Mouse (Mus musculus) ES-CJ7 (cell line): ENCODE data around the gene Gabrb2.

Experiments
- DNase-seq: peaks from one replicate; pipeline ENCODE4 v3.0.0; 2011; ENCODE audit warnings: low read depth, low spot score

Gene Gabrb2

DNA sequence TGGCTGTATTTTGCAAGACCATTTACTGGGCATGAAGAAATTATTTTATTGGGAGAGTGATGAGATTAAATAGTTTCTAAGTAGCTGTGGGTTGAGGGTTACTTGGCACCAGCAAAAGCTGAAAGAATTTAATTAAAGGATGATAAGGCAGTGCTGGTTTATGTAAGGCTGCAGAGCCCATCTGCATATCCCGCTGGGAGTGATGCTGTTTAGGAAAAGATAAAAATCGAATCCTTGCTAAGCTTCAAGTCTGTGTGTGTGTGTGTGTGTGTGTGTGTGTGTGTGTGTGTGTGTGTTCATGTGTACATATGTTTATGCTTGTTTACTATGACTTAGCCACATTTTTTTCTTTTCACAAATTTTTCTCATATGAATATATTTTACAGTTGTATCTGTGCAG is 113.0 kb downstream of the Gabrb2 start:
- no peak for DNase-seq

DNA sequence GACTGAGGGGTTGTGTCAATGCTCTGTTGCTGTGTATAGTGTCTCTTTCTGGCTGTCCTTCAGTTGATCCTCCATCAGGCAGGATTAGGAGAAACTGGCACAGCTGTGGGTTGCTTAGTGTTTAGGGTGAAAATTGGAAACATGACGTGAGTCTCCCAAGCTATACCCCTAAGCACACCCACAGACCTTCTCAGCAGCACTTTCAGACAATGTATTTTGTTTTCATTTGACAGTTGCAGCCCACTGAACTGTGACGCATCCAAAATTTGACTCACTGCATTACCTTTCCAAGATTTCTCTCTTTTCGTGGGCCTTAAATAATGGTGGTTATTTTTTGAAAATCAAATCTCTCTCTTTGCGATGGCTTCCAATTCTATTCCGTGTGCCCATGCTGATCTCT is 115.7 kb downstream of the Gabrb2 start:
- DNase-seq: no peak

DNA sequence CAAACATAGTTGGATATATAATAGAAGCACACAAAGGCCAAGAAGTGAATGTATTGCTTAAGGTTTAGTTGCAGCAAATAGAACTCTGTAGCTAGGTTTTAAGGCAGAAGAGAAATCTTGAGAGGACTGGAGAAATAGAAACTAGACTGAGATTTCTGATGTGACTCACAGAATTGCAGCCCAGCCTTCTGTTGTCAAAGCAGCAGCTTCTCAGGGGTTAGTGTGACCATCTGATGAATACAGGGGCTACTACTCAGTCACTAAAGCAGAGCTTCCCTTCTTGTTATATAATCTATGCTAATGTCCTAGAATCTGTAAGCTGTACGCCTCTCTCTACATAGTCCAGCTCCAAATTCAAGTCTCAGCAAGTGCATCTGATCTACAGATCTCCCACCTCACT is 116.3 kb downstream of the Gabrb2 start:
- no peak for DNase-seq

DNA sequence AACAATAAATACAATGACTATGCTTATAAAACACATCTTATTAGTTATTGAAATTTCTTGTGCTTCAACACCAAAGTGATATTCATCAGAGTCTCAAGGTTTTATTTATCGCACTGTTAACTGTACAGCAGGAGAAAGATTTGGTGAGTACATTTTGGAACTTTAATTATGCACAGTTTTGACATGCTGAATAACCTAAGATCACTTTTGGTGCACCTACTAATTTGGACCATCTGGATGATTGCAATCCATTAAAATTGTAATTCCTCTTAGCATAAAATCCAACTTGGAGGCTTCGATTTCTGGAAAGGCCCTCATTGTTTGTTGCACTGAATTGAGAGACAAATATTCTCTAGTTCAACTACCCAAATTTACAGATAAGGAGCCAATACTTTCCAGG is 123.3 kb downstream of the Gabrb2 start:
- DNase-seq: no peak

DNA sequence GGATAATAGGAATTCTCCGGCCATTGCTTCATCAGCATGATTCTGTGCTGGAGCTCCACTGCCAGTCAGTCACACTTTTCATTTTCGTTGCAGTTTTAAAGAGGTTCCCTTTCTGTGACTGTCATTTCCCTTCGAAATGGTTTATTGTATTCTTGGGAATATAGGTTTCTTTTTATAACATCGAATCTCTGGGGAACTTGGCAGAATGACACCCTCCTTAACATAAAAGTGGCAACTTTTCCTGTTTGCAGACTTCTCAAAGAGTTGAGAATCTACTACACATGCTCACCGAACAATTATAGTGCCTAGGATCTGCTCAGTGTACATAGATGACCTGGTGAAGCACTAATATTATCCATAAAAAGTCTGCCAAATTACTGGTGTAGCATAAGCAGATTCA is 146.5 kb downstream of the Gabrb2 start:
- DNase-seq: no peak

DNA sequence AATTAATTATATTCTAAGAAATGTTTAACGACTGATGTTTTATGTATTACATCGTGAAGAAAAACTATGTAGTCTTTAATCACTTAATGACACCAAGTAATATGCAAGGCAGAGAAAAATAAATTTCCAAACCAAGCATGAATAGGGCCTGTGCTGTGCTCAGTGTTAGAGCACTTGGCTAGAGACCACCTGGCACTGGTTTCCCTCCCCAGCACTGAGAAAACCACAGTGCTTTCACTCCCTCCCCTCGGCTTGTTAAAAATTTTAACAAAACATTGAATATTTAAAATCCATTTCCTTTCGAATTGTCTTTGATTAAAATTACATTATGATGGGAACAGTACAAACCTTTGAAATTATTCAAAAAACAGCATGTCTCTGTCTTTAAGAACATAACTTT is 151.9 kb downstream of the Gabrb2 start:
- no peak for DNase-seq

DNA sequence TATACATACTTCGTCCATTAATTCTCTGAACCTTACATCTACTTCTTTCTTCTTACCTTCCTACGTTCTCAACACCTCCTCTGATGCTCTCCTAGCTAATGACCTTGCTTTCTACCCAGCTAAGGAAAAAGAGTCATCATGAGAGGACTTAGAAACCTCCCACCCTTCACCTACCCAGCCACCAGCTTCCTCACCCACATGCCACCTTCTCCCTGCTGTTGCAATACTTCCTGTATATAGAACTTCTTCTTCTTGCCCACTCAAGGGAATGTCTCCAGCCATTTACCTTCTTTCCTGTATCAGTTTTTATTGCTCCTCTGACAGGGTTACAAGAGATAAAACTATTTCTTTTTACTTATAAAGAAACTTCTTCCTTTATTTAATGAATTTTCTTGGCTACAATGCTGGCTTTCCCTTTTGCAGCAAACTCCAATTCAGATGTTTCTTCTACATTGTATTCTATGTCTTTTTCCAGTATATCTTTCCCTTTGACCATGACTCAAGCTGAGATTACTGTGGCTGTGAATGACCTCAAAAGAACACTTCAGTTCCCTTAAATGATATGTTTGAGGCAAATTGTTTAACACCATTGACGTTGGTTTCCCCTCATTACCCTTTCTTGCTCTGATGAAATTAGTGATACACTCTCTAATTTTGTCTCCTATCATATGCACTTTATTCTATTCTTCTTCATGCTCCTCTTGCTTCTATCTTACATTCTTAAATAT is 155.8 kb downstream of the Gabrb2 start:
- DNase-seq: no peak

DNA sequence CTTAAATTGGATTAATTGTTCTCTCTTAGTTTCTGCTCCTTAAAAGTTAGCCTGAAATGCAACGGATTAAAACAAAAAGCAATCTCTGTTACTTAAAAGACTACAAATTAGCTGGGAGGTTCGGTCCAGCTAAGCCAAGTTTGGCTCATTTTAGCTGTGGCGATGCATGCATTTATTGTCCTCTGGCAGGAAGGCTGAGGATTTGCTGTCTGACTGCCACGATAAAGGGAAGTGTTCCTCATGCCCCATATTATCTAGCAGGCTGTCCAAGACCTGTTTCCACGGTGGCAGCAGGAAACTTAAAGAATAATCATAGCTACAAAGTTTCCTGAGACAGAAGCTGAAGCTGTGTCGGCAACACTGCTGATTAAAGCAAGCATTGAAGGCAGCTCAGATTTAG is 160.2 kb downstream of the Gabrb2 start:
- no peak for DNase-seq

DNA sequence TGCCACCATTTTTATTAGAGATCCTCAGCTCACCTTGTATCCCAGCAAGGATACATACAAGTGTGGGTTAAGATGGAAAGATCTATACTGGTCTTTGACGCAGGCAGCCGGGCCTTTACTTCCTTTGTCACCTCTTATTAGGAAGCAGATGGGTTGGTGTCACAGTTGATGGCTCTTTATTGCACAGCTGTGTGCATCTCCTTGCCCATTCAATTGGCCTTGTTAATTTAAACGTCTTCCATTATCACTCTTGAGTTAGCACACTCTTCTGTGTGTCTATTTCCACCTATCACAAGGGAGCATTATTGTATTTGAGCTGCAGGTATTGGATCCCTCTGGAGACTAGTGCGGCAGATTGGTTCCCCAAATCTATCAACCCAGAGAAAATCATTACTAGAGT is 161.6 kb downstream of the Gabrb2 start:
- DNase-seq: no peak

DNA sequence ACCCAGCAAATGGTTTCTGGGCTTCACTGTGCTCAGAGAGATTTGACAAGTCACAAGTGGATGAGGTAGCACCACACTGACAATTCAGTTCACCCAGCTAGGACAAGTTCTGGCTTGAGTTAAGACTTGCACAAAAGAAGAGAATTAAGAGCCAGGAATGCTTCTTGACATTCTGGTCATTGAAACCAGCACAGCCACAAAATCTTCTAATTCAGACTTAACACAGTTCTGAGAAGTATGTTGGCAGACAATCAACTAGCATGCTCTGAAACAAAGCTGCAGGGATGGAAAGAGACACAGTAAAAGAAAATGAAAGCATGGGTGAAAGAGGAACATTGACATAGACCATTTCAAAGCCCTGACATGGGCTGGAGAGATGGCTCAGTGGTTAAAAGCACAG is 162.2 kb downstream of the Gabrb2 start:
- DNase-seq: no peak

DNA sequence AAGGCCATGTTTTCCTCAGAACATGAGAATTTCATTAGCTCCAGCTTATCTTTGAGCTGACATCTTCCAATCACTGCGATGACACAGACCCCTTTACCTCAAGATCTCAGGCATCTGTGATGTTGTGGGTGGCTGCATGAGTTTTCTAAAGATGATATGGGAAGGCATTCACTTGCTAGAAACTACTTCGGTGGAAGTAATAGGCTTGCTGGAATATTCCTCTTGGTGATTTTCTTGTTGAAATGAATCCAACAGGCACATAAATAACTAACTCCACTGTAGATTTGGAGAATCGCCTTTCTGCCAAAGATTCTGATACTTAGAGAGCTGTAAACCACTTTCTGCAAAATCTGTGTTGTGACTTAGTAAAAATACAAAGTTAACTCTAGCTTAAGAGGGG is 172.9 kb downstream of the Gabrb2 start:
- no peak for DNase-seq

DNA sequence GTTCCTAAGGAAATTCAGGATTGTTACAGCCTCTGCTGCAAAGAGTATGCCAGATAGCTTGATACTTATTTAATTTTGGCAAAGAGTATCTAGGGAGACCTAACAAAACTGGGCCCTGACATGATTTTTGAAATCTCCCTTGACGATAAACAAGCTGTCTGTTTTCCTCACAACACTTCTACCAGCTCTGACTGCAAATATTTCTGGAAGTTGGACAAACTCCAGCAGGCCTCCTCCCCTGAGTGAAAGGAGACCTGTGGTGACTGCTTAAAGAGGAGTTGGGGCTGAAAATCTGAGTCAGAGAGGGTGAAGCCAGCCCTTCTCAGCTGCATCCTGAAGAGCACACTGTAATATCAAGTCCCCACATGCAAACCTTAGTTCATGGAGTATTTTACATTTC is 186.7 kb downstream of the Gabrb2 start:
- DNase-seq: no peak

DNA sequence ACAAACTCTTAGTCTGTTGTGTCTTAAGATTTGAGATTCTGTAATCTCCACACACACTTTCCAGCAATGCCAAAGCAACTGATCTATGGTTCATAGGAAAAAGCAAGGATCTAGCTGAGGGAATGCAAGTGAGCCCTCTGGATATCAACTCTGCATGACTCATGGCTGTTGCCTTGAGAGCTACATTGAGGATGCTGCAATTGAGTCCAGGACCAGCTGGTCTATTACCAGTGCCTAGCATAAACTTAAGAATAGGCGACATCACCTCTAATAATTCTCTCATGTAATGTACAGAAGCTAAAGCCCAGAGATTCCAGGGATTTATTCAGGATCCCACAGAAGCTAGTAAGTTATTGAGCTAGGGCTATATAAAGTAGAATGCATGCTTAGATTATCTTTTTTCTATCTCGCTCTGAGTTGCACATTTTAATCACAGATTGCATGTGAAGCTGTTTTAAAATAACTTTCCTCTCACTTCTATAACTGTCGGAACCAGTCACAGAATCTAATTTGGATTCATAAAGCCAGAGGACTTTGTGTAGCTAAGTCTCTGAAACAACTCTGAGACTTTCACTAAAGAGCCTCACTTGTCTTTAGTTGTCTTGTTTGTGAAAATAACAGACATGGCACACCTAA is 189.7 kb downstream of the Gabrb2 start:
- no peak for DNase-seq

DNA sequence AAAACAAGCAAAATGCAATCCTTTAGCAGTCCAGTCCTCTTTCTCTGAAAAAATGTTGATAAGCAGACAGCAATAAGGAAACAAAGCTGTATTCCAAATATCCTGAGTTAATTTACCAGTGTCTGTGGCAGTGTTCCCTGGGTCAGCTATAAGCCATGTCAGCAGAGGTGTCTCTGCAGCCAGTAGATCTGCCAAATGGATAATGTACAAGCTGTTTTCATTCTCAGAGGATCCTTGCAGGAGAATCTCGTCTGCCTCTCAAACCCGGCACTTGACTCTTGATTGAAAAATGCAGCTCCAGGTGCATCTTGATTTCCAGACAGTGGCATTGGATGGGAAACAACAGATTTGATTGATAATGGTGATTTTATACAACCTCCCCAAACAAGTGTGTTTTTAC is 198.6 kb downstream of the Gabrb2 start:
- DNase-seq: no peak

DNA sequence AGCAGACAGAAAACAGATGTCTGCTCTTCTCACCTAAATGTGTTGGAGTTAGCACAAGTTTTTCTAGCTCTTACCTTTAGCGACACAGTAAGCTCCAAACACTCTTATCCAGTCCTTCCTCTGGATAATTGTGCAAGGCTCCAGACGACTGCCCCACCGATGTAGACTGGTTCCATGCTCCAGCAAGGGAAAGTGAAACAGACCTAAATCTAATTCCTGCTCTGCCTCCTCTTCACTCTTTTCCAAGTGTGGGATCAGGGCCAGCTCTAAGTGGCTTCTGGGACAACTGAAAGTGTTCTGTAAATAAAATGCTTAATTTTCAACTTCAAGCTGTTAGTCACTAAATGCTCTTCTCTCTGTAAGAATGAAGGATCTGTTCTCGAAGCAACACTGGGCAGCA is 201.6 kb downstream of the Gabrb2 start:
- no peak for DNase-seq

DNA sequence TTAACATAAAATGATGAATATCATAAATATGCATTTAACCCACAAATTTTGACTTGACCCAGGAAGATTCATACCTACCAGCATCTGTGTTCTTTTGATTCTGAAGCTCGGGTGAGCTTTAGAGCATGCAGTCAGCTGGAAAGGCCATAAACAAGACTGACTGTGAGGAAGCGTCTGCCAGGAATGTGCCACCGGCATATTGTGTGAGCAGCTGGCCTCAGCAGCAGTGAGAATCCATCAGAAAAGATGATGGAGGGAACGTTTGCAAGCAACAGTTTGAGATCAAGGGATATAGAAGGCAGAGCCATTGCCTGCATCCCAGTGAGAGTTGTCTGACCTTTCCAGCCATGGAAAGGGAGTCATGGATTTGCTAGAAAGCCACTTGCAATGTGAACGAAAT is 230.6 kb downstream of the Gabrb2 start:
- no peak for DNase-seq

DNA sequence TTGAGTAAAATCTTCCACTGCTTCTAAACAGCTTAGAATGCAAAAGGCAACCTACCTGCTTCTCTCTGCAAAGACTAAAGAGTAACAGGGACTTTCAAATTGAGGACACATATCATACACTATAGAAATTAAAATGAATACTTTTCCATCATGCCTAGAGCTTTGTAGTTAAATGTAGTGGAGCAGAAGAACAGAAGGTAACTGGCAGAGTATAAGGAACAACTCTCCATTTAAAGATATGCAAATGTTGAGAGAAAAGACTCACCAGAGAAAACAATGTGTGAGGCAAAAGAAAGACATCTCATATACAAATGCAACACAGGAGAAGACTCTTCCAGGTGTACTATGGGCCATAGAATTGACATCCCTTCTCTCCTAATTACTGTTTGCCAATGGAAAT is 232.0 kb downstream of the Gabrb2 start:
- no peak for DNase-seq

DNA sequence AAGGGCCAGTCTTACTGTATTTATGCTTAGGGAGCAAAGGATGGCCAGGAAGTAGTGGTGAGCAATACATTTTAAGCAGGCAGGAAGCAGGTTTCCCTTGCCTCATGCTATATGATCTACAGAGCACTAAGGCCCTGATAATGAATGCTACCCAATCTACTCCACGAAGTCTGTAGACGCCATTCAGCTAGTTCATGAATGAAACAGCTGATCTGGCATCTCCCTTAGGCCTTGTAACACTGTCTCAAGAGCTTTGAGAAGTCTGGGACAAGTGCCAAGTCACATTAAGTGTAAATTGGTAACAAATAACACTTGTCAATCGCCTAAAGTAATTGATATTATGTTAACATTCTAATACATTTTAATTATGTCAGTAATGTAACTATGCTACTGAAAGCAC is 234.6 kb downstream of the Gabrb2 start:
- no peak for DNase-seq

DNA sequence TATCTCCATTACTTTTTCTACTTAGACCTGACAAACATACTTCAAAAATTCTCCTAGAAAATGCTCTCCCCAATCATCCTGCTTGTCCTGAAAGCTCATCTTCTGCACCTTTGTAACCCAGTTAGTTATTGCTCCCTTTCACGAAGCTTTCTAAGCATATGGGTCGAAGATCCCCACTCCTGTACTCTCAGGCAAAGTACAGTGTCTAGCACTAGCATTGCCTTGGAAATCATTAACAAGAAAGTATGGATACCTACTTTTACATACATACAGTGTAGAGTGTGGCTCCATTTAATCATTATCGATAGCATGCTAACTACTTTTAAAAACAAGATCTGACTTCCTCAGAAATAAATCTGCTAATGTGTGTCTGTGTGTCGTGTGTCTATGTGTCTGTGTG is 249.1 kb downstream of the Gabrb2 start:
- no peak for DNase-seq
